ENCODE assay signal across 26 mouse cellular contexts in the genomic region with DNA sequence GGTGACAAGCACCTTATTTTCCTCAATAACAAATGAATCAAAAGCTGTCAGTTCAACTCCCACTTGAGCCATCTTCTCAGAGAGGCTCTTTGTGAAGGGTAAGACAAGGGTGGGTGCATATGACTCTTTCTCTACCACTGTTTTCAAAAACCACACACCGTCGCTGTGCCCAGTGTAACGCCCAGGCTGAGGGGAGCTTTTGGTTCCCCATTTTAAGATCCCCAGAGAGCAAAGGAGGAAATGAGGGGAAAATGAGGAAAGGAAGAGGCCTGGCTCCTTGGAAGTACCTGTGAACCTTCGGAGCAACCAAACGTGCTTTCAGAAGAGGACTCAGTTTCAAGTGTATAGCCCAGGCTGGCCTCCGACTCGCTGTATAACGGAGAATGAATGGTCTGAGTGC. TPM values are rescaled to one million over a fixed set of nuclear protein-coding genes. Genes with fewer than 3 reads are reported as not detected.
DNase-seq lines count a peak whose midpoint lies in the region; ATAC-seq and TF ChIP-seq lines count a peak whose summit lies in the region.
"Had no signal": no experiment of that assay in that cellular context is flagged by ENCODE, and none has a peak within 500 bp of the region (broad histone marks: within the 10 kb centered on the region; RNA-seq: fewer than 3 reads in every experiment).

No protein-coding gene starts in this region.

- no peaks in the 10 kb centered on the region for H3K27me3 ChIP-seq in CH12.LX (replicated peaks)
- no peaks in the 10 kb centered on the region for H3K27me3 ChIP-seq in kidney, embryonic 16.5 days (ENCODE audit: insufficient read depth, low read length)
- H3K27me3 ChIP-seq: embryonic facial prominence, embryonic 12.5 days; embryonic facial prominence, embryonic 15.5 days had no signal

- in situ Hi-C loops in CH12.LX (cut with MboI; ENCODE audit: low pct_ligation_motif_present, low pct_unique_long_range_greater_than_20kb, low sequenced_read_pairs): no loop called here

- no peak for TF ChIP-seq CTCF in CH12.LX (conservative IDR thresholded peaks at IDR 0.05 in 1 of 2, IDR thresholded peaks at IDR 0.05 in 1 of 2; ENCODE audit: low read depth in 2 of 2, low read length in 2 of 2)

- H3K27ac ChIP-seq in CH12.LX (ENCODE audit: insufficient read depth, low read depth): no peak overlapping the region
- no peak overlapping the region for H3K27ac ChIP-seq in kidney, embryonic 16.5 days (ENCODE audit: low read length)
- H3K27ac ChIP-seq: embryonic facial prominence, embryonic 12.5 days; embryonic facial prominence, embryonic 15.5 days; hindbrain, embryonic 14.5 days; hindbrain, postnatal 0 days had no signal

- ATAC-seq in hematopoietic stem cell, adult 5-6 weeks (replicated peaks in 1 of 2; ENCODE audit: insufficient read depth in 1 of 2, low FRiP score in 2 of 2, low TSS enrichment in 1 of 2, low read depth in 1 of 2, poor library complexity in 2 of 2, severe bottlenecking in 2 of 2): peak; percentile 42 to 53; a peak in 2 of 4 replicates
- ATAC-seq in neutrophil, adult 5-6 weeks (ENCODE audit: extremely low read depth, insufficient number of reproducible peaks, low FRiP score, poor library complexity, severe bottlenecking): 0 out of 2 replicates have a peak, but pooled peaks have one; percentile 19
- no peak for ATAC-seq in kidney, embryonic 16.5 days (ENCODE audit: low FRiP score, low TSS enrichment)
- ATAC-seq: forebrain, embryonic 14.5 days; hindbrain, postnatal 0 days; inflammation-experienced regulatory T-cells, adult 6 months; intestine, embryonic 16.5 days; Patski had no signal

- DNase-seq in B cell, adult 2 months: peak; percentile 2 to 5
- DNase-seq in CH12.LX (ENCODE audit: extremely low read depth): peak; percentile 21
- DNase-seq in layer of hippocampus, adult 11-12 months (ENCODE audit: low spot score): no peak
- DNase-seq in layer of hippocampus, postnatal 14 days (ENCODE audit: low spot score in 2 of 2): no peak
- DNase-seq: adrenal gland, postnatal 10 days; adrenal gland, postnatal 36 days; cerebellum, adult 18-20 months; cerebellum, adult 9-11 months; cerebellum, postnatal 25 days; gastrocnemius, postnatal 25 days; heart, postnatal 36 days had no signal

- TF ChIP-seq RAD21 in CH12.LX (IDR thresholded peaks at IDR 0.05; ENCODE audit: low read depth, low read length): no peak

- TF ChIP-seq EP300 in CH12.LX (IDR thresholded peaks at IDR 0.05; ENCODE audit: low read length): no peak; the same call in 1 of the 2 replicates

- no peaks in the 10 kb centered on the region for H3K9me3 ChIP-seq in CH12.LX (replicated peaks; ENCODE audit: low read length)
- no peaks in the 10 kb centered on the region for H3K9me3 ChIP-seq in kidney, embryonic 16.5 days (ENCODE audit: low read length)
- H3K9me3 ChIP-seq: embryonic facial prominence, embryonic 12.5 days; embryonic facial prominence, embryonic 15.5 days had no signal

- H3K4me3 ChIP-seq in CH12.LX (replicated peaks in 1 of 3; ENCODE audit: low read depth in 2 of 3, low read length in 2 of 3, poor library complexity in 1 of 3): no peak overlapping the region
- H3K4me3 ChIP-seq in kidney, embryonic 16.5 days (ENCODE audit: low read length): no peak overlapping the region
- H3K4me3 ChIP-seq: embryonic facial prominence, embryonic 12.5 days; embryonic facial prominence, embryonic 15.5 days had no signal

- no peaks in the 10 kb centered on the region for H3K36me3 ChIP-seq in CH12.LX (replicated peaks in 1 of 2; ENCODE audit: control insufficient read depth in 1 of 2, insufficient read depth in 1 of 2, low read length in 1 of 2)
- no peaks in the 10 kb centered on the region for H3K36me3 ChIP-seq in kidney, embryonic 16.5 days (ENCODE audit: insufficient read depth, low read length)
- H3K36me3 ChIP-seq: embryonic facial prominence, embryonic 12.5 days; embryonic facial prominence, embryonic 15.5 days; G1E had no signal

- WGBS in kidney, embryonic 16.5 days: 88% methylated on average over 8 of the region's 8 CpGs

- H3K4me1 ChIP-seq in CH12.LX (ENCODE audit: control insufficient read depth in 1 of 2, insufficient read depth in 2 of 2): peaks cover 0 to 10% of the 10 kb centered on the region in 2 experiments
- H3K4me1 ChIP-seq in kidney, embryonic 16.5 days (ENCODE audit: insufficient read depth, low read length): no peaks in the 10 kb centered on the region
- H3K4me1 ChIP-seq: embryonic facial prominence, embryonic 12.5 days; embryonic facial prominence, embryonic 15.5 days had no signal

- H3K9ac ChIP-seq in CH12.LX (ENCODE audit: insufficient read depth, low read depth): no peak overlapping the region
- H3K9ac ChIP-seq in kidney, embryonic 16.5 days (replicated peaks; ENCODE audit: low read length): no peak overlapping the region
- H3K9ac ChIP-seq: embryonic facial prominence, embryonic 12.5 days; embryonic facial prominence, embryonic 15.5 days; hindbrain, embryonic 14.5 days had no signal

- dilution Hi-C loops in CH12.LX (cut with MboI; ENCODE audit: extremely low pct_ligation_motif_present, extremely low pct_unique_long_range_greater_than_20kb, low sequenced_read_pairs): no loop called here

- H3K4me2 ChIP-seq in CH12.LX (ENCODE audit: insufficient read depth, low read depth, poor library complexity, severe bottlenecking): no peak overlapping the region
- no peak overlapping the region for H3K4me2 ChIP-seq in kidney, embryonic 16.5 days (replicated peaks; ENCODE audit: low read depth, low read length)
- H3K4me2 ChIP-seq: embryonic facial prominence, embryonic 12.5 days; embryonic facial prominence, embryonic 15.5 days; heart, embryonic 11.5 days; hindbrain, embryonic 14.5 days had no signal

- no peak for TF ChIP-seq POLR2A in CH12.LX (IDR thresholded peaks at IDR 0.05; ENCODE audit: low read depth, low read length)

- H3K79me2 ChIP-seq in CH12.LX (replicated peaks; ENCODE audit: control insufficient read depth, extremely low read depth, insufficient read depth, poor library complexity, severe bottlenecking): no peaks in the 10 kb centered on the region

TF ChIP-seq in CH12.LX, 34 proteins besides CTCF, POLR2A, EP300 and RAD21:
- TF ChIP-seq MXI1 (IDR thresholded peaks at IDR 0.05; ENCODE audit: low read depth, low read length): no peak
- no peak for TF ChIP-seq KAT2A (IDR thresholded peaks at IDR 0.05; ENCODE audit: insufficient replicate concordance, low read length)
- TF ChIP-seq SMC3 (IDR thresholded peaks at IDR 0.05; ENCODE audit: low read depth, low read length): no peak
- no peak for TF ChIP-seq RCOR1 (conservative IDR thresholded peaks at IDR 0.05; ENCODE audit: low read depth, low read length)
- TF ChIP-seq NRF1 (IDR thresholded peaks at IDR 0.05; ENCODE audit: low read depth, low read length): no peak
- TF ChIP-seq ZMIZ1 (IDR thresholded peaks at IDR 0.05; ENCODE audit: low read depth, low read length): no peak
- peak; percentile 37; the same call in 1 of the 2 replicates for TF ChIP-seq IRF4 (IDR thresholded peaks at IDR 0.05; ENCODE audit: low read depth, low read length)
- no peak for TF ChIP-seq ZKSCAN1 (IDR thresholded peaks at IDR 0.05; ENCODE audit: borderline replicate concordance, low read depth, low read length)
TF ChIP-seq in CH12.LX: peak in this region for 1.

RNA-seq across cellular contexts. Expression of a gene that starts 36.9 kb away (rescaled TPM):
- total RNA-seq in CH12.LX (2012; rRNA removed) (90.3 and 123 TPM in 2 replicates), CH12.LX (2014; rRNA removed) (187 TPM in 2 replicates)
- 179 TPM in 2 replicates for polyA plus RNA-seq in CH12.LX (2012; ENCODE audit: insufficient read length, low read depth)
- 103 and 110 TPM in 2 replicates for total RNA-seq in hematopoietic stem cell, adult 5-6 weeks (2017)
- total RNA-seq in neutrophil, adult 5-6 weeks (2017): 77.4 and 85.8 TPM in 2 replicates
- 10 to 100 TPM; 41.3 to 42.5 TPM for total RNA-seq in layer of hippocampus, postnatal 14 days (2021)
- 113 and 115 TPM in 2 replicates for polyA plus RNA-seq in kidney, embryonic 16.5 days (2015; fragmentation: Nextera tagmentation; extraction: Ambion mirVana)

RNA-seq across cellular contexts. Expression of a gene that starts 45.9 kb away (rescaled TPM):
- total RNA-seq in CH12.LX (2012; rRNA removed): 699 and 716 TPM in 2 replicates
- total RNA-seq in CH12.LX (2014; rRNA removed): 664 and 673 TPM in 2 replicates
- polyA plus RNA-seq in CH12.LX (2012; ENCODE audit: insufficient read length, low read depth): 251 and 338 TPM in 2 replicates
- 153 and 381 TPM in 2 replicates for total RNA-seq in hematopoietic stem cell, adult 5-6 weeks (2017)
- total RNA-seq in neutrophil, adult 5-6 weeks (2017): 208 and 251 TPM in 2 replicates
- total RNA-seq in layer of hippocampus, postnatal 14 days (2021): 100 to 1,000 TPM; 339 TPM
- polyA plus RNA-seq in kidney, embryonic 16.5 days (2015; fragmentation: Nextera tagmentation; extraction: Ambion mirVana): 700 and 708 TPM in 2 replicates

RNA-seq across cellular contexts. Expression of a gene that starts 59.3 kb away (rescaled TPM):
- not detected in 2 replicates for total RNA-seq in CH12.LX (2012; rRNA removed)
- total RNA-seq in CH12.LX (2014; rRNA removed): not detected in 2 replicates
- polyA plus RNA-seq in CH12.LX (2012; ENCODE audit: insufficient read length, low read depth): not detected in 2 replicates
- total RNA-seq in hematopoietic stem cell, adult 5-6 weeks (2017): 1.0 TPM in 1 of 2 replicates, not detected in the other
- total RNA-seq in neutrophil, adult 5-6 weeks (2017): 61.8 and 71.5 TPM in 2 replicates
- not detected for total RNA-seq in layer of hippocampus, postnatal 14 days (2021)
- 1.7 and 2.7 TPM in 2 replicates for polyA plus RNA-seq in kidney, embryonic 16.5 days (2015; fragmentation: Nextera tagmentation; extraction: Ambion mirVana)
- total RNA-seq: gastrocnemius, adult 8-10 months had no signal
- polyA plus RNA-seq: cortical plate, adult 2 months; G1E; hindbrain, postnatal 0 days; Patski had no signal

Comparison
In these comparisons a context has a peak if more than half of its experiments do, and no peak if none do; other contexts are left out.
1. DNase-seq: peak in B cell, adult 2 months (2 of 2) and CH12.LX (single experiment); none in layer of hippocampus, adult 11-12 months (single experiment) and layer of hippocampus, postnatal 14 days (0 of 2).
2. RNA of a gene that starts 59.3 kb away (total RNA-seq): 61.8 to 71.5 TPM in neutrophil, adult 5-6 weeks; not detected in layer of hippocampus, postnatal 14 days, not detected in CH12.LX and 1.0 TPM in hematopoietic stem cell, adult 5-6 weeks; every median in the first group is over 10 times any median in the second.